Mouse (Mus musculus) B cell, adult 2 months (primary cell): ENCODE measurements around the gene Psmb4.
"Not testable (repeated sequence)": the region's sequence is repeated elsewhere in the genome, so short reads cannot be mapped to it uniquely, and the experiment has no call there.

Experiments used
- DNase-seq, 2 experiments: peaks; one replicate each; pipeline ENCODE4 v3.0.0; 2022

The Psmb4 gene

GRCm38 (mm10) chr3:94886316-94887224 lies at the start of gene Psmb4:
Psmb4 (minus strand) TSS chr3:94886961.
- peak; percentile 86 for DNase-seq

GRCm38 (mm10) chr3:94936147-94936546 lies 49.4 kb upstream of the Psmb4 start:
- not testable (repeated sequence) for DNase-seq

- DNase-seq: not testable (repeated sequence)
Measured at GRCm38 (mm10) chr3:94935332-94935731, 48.6 kb upstream of the Psmb4 start.

GRCm38 (mm10) chr3:94934564-94934963 lies 47.8 kb upstream of the Psmb4 start:
- not testable (repeated sequence) for DNase-seq

GRCm38 (mm10) chr3:94933604-94934003 lies 46.8 kb upstream of the Psmb4 start:
- DNase-seq: not testable (repeated sequence)

GRCm38 (mm10) chr3:94932809-94933564 lies 46.2 kb upstream of the Psmb4 start, which contains the start of gene Selenbp1:
Selenbp1 (plus strand) TSS chr3:94933056.
- DNase-seq: peak in 1 of 2 experiments; percentile 18

GRCm38 (mm10) chr3:94932279-94932678 lies 45.5 kb upstream of the Psmb4 start:
- DNase-seq: not testable (repeated sequence)

GRCm38 (mm10) chr3:94931427-94932082 lies 44.8 kb upstream of the Psmb4 start:
- DNase-seq: not testable (repeated sequence)

GRCm38 (mm10) chr3:94930386-94931266 lies 43.9 kb upstream of the Psmb4 start:
- DNase-seq: not testable (repeated sequence)

- DNase-seq: not testable (repeated sequence)
Measured at GRCm38 (mm10) chr3:94928979-94929378, 42.2 kb upstream of the Psmb4 start.

GRCm38 (mm10) chr3:94926301-94926736 lies 39.6 kb upstream of the Psmb4 start:
- DNase-seq: not testable (repeated sequence)

GRCm38 (mm10) chr3:94924688-94925087 lies 37.9 kb upstream of the Psmb4 start:
- DNase-seq: no peak

- no peak for DNase-seq
Measured at GRCm38 (mm10) chr3:94922333-94922732, 35.6 kb upstream of the Psmb4 start.

- no peak for DNase-seq
Measured at GRCm38 (mm10) chr3:94921104-94921503, 34.3 kb upstream of the Psmb4 start.

- no peak for DNase-seq
Measured at GRCm38 (mm10) chr3:94918845-94919244, 32.1 kb upstream of the Psmb4 start.

- DNase-seq: no peak
Measured at GRCm38 (mm10) chr3:94917816-94918361, 31.1 kb upstream of the Psmb4 start.

- DNase-seq: no peak
Measured at GRCm38 (mm10) chr3:94915903-94916741, 29.4 kb upstream of the Psmb4 start.

GRCm38 (mm10) chr3:94913801-94914200 lies 27.0 kb upstream of the Psmb4 start:
- no peak for DNase-seq

GRCm38 (mm10) chr3:94911050-94911693 lies 24.4 kb upstream of the Psmb4 start:
- DNase-seq: no peak

- no peak for DNase-seq
Measured at GRCm38 (mm10) chr3:94906482-94906881, 19.7 kb upstream of the Psmb4 start.
